Mouse (Mus musculus) cerebellum, adult 11 months (tissue): ENCODE measurements around the gene Cxcr5.

ENCODE experiments used
- DNase-seq: peaks from one replicate; pipeline ENCODE4 v3.0.0; 2022

Gene Cxcr5

DNA sequence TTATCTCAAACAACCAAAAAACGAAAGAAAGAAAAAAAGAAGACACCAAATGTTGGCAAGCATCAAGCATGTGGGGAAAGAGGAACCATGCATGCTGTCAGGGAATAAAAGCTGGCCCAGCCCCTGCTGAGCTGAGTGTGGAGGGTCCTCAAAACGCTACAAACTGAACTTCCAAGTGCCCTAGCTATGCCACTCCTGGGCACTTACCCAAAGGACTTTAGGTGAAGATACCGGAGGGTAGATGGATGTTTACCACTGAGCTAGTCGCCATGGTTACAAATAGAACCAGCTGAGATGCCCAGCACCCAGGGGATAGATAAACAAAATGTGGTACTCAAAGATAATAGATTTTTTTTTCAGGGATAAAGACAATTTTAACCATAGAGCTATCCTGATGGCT lies at the start of gene Cxcr5:
TSS of gene Cxcr5 (minus strand) at position 281 of the 400 bp plus-strand sequence.
- no peak for DNase-seq

DNA sequence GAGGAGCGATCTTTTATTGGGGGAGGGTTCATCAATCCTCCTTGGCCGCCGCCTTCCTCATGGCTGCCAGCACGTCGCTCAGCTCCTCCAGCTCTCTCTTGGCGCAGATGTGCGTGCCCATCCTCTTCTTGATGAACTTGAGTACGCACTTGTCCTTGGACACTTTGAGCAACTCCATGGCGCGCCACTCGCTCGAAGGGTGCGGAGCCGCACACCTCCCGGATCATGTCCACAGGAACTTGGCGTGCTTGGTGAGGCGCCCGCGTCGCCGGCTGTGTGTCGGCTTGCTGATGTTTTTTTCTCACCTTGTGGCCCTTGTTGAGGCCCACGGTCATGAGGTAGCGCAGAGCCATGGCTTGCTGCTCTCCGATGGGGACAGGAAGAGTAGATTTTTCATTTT lies 48.7 kb upstream of the Cxcr5 start:
- DNase-seq = no peak

DNA sequence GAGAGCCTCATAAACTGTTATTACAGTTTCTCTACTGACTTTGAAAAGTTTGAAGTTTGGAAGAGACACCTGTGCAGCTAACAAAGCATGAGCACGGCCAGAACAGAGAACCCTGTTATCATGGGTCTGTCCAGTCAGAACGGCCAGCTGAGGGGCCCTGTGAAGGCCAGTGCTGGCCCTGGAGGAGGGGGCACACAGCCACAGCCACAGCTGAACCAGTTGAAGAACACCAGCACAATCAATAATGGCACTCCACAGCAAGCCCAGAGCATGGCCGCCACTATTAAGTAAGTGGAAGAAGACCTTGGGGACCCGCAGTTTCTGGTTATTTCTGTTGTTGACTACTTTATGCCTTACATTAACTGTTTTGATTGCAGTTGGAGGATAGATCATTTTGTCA lies 45.6 kb upstream of the Cxcr5 start:
- no peak for DNase-seq

DNA sequence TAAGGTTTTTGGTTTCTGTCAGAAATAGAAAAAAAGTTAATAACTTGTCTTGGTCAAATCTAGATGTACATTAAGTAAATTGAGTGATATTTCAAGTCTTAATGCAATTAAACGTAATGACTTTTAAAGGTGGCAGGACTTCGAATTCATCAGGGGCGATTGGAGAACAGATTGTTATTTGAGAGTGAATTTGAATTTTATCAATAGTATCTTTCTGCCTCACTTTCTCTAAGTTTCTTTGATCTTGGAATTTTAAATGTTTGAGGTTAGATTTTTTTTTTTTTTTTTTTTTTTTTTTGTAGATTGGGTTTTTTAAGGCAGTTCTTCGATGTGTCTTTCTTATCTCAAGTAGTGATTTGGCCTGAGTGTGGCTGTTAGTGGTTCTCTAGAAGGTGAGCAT lies 45.0 kb upstream of the Cxcr5 start:
- no peak for DNase-seq

DNA sequence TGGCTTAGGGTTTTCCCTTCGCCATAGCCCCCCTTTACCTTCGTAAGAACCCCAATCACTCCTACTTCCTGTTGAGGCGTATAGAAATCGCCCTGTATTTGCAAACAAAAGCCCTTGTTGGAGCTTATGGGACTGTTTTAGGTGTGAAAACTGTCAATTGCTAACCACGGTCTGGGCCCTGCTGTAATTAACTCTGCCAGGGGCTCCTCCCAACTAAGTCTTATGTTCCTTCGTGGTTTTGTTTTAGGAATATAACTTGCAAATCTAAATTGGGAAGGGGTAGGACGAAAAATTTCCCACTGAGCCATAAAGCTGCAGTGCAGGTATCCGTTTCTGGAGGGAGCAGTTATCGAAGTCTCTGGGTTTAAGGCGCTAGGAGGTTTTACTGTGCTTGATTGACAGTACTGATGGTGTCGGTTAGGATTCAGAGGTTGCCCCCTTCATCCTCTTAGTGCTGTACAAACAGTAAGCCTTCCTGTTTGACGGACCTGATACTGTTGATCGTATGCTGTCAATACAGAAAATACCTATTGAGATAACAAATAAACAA lies 44.0 kb upstream of the Cxcr5 start:
- no peak for DNase-seq

DNA sequence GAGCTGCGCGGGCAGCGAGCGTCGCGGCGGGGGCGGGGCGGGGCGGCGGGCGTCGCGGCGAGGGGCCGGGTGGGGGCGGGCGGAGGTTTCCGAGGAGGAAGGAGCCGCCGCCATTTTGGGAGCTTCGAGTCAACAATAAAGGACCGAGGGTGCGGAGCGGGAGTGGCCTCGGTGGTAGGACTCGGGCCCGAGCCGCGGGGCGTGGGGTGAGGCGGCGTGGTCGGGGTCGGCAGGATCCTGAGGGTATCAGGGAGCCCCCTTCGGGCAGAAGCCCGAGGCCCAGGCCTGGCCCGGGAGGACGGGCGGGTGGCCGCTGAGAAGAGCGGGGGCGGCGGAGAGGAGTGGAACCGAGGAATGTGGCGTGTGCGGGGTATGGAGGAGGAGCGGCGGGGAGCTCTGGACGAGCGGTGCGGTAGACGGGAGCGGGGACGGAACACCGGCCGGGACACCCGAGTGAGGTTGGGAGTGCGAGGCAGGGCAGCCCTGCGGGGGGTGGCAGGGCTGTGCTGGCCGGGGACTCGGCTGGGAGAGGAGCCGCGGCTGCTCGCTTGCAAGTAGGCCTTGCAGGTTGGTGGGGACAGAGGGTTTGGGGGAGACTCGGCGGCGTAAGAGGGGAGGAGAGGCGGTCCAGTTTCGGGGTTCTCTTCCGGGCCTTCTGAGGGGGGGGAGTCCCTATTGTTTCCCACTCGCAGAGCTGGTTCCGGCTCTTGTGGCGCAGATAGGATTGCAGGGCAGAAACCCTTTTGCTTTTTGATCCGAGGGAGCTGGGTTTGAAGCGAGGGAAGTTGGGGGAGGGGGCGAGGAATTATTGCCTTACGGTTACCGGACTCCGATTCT lies 43.3 kb upstream of the Cxcr5 start, which contains the start of gene Ddx6:
TSS of gene Ddx6 (plus strand) at position 114 of the 837 bp plus-strand sequence.
- peak; percentile 69 for DNase-seq

DNA sequence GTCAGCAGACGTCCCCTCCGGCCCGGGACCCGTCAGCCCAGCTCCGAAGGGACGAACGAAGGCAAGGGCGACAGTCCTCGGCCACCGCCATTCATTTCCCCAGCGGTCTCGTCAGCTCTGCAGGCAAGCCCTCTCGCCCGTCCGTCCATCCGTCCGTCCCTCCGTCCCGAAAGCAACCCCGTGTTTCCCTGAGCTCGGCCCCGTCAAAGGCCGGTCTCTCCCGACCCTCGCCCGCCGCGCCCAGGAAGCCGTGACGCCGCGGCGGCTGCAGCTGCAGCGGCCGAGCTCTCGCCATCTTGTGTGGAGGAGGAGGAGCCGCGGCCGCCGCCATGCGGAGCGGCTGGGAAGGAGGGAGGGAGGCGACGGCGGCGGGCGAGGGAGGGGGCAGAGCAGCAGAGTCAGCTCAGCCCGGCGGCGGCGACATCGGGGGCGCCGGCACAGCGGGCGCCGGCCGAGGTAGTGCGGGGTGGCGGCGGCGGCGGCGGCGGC lies 42.7 kb upstream of the Cxcr5 start:
- DNase-seq = peak; percentile 74

DNA sequence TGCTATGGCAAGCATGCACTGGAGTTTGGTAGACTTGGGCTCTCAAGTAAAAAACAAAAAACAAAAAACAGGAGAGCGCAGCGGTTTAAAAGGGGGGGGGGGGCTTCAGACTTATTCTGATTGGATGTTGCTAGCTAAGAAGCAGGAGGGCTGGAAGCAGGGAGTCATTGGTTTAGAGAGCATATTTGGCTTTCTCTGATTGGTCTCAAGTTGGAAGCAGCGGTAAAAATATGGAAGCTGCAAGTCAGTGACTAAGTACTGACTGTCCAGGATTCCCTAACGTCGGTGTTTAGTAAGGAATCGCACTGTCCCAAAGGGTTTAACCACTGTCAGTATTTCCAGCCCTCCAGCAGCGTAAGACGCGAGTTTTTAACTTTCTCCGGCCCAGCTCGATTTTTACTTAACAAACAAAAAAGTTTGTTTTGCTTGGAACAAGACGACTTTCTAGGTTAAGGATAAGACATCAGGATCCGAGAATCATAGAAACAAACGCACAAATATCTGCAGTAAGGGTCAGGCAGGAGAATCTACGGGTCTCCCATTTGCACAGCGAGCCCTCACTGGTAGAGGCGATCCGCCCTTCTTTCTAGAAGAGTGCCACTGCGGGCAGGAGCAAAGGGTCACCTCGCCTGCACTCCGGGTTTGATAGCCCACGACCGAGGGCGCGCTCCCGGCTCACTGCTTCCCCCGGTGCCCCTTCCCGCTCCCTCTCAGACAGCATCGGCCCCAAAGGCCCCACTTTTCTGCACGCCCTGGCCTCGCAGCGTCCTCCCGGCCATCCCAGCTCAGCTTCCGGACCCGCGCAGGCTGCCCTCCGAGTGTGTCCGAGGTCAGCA lies 42.0 kb upstream of the Cxcr5 start:
- DNase-seq = no peak

DNA sequence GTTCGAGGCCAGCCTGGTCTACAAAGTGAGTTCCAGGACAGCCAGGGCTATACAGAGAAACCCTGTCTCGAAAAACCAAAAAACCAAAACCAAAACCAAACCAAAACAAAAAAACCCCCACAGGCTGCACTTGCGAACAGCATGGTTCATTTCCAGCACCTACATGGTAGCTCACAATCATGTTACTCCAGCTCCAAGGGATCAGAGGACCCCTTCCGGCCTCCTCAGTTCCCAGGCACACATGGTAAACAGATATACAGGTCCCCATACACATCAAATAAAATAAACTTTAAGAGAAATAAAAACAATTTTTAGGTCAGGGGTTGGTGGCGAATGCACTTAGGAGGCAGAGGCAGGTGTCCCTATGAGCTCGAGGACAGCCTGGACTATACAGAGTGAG lies 41.1 kb upstream of the Cxcr5 start:
- no peak for DNase-seq

DNA sequence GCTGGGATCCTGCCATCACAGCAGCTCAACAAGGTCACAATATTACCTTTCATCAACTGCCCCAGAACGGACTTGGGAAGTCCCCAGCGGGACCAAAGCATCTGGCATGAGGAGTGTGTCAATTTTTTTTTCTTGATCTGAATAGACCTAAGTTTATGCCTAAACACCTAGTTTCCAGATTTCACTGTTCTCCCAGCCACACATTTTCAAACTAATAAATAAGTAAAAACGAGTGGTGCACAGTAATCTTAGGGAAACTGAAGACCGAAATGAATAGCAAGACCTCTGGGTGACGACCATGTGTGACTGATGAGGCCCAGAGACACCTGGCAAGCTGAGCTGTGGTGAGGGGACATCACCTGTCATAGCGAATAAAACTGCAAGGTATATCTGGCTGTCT lies 39.1 kb upstream of the Cxcr5 start:
- no peak for DNase-seq

DNA sequence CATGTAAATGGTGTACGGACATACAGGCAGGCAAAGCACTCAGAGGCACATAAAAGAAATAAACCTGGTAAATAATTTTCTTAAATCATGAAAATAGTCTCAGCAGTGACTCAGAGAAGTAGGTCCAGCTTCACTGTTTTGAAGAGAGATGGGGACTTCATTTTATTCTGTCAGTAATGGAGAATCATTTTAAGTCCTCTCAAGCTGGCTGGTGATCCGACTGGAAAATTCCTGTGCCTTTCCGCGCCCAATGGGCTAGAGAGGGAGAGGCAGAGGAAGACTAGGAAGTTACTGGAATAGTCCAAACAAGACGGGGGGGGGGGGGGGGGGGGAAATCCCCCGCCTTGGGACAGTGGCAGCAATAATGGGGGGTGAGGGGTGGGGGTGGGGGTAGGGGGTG lies 37.9 kb upstream of the Cxcr5 start:
- DNase-seq = no peak

DNA sequence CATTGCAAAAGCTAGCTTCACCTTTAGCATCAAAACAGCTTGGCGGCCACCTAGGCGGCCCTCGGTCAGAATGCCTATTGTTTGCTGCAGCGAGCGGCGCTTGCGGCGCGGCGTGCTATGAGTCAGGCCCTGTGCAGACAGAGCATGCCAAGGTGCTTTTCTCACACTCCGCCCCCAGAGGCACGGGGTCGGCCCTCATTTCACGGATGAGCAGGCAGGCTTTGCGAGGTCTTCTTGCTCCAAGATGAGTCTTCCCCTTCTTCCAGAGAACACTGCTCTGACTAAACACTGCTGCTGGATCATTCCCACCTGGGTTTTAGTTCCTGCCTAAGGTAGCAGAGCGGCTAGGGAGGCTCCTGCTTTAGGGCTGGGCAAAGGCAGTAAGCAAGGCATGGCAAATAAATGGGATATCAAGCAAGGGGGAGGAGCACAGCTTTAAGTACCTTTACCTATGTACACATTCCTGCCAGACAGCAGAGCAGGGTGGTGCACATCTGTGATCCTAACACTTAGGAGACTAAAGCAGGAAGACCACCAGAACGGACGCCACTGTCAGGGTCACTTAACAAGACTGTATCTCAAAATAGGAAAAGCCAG lies 37.3 kb upstream of the Cxcr5 start:
- peak; percentile 44 for DNase-seq

DNA sequence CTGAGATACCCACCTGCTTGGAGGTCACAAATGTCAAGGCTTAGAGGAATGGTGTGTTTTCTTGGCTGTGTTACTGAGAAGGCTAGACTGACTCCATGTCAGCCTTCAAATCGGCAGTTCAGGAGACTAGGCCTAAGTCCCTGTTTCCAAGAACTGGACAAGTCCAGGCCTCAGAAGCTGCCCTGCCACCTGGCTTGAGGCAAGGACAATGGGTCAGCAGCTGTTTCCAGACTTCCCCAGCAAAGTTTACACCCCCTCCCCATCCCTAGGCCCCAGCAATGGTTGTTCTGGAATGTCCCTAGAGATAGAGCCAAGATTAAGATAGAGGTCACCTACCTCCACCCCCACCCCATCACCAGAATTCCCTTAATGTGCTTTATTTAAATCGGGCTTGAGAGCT lies 36.1 kb upstream of the Cxcr5 start:
- DNase-seq = no peak

DNA sequence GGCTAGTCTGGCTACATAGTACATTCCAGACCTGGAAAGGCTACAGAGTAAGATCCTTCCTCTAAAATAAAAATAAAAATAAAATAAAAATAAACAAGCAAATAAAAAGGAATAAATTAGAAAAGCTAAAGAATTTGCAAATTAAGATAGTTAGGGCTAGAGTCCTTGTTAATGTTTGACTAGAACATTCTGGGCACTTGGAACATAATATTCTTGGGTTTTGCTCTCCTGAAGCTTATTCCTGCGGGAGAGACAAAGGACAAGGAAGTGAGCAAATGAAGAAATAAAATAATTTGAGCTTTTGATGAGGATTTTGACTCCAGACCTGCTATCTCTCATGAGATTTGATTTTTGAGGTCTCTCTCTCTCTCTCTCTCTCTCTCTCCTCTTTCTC lies 33.9 kb upstream of the Cxcr5 start:
- DNase-seq = no peak

DNA sequence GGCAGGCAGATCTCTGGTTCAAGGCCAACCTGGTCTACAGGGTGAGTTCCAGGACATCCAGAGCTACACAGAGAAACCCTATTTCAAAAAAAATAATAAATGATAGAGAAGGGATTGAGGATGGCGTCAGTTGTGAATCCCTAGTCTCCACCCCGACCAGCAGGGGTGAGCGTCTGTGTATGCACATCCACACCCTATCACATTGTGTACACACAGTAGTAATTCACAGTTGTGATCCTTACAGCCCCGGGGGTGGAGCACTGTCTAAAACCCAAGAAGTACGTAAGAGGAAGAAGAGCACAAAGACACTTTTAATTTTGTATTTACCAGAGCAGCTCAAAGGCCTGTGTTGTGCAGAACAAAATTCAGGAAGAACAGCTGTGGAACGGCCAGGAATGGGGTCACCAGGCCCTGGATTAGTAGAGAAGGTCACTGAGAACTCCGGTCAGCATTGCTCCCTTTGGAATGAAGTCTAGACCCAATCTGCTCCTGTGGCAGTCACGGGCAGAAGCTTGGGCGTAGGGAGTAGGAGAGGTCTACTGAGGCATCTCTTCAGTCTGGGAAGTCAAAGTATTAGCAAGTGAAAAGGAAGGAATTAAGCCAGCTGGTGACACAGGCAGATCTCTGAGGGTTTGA lies 33.3 kb upstream of the Cxcr5 start:
- DNase-seq = no peak

DNA sequence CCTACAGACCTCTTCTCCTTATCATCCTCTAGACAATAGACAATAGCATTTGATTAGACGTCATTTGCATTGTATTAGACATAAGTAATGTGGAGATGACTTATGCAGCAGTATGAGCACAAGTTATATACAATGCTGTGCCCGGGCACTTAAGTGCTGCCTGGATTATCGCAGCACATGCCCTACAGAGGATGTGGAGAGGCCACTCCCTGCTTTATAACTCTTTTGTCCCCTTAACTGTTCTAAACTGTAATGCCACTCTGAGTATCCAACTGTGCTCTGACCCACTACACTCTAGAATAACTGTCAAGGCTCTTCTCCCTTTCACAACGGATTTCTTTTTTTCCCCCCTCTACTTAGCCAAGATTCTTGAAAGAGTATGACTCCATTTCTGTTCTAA lies 32.2 kb upstream of the Cxcr5 start:
- no peak for DNase-seq

DNA sequence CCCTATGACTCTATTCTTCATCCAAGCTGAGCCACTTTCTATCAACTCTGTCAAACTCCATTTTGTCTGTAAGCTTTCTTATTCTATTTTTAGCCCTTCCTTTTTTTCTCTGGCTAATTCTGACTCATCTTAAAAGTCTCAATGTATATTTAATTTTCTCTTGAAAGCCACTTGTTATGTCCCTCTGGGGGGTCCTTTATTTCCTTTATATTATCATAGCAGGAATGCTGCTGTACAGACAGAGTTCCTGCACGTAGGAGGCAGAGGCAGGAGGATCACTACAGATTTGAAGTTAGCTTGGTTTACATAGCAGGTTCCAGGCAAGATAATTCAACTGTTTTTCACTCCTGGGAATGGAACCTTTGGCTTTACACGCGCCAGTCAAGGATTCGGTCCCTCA lies 31.5 kb upstream of the Cxcr5 start:
- no peak for DNase-seq

DNA sequence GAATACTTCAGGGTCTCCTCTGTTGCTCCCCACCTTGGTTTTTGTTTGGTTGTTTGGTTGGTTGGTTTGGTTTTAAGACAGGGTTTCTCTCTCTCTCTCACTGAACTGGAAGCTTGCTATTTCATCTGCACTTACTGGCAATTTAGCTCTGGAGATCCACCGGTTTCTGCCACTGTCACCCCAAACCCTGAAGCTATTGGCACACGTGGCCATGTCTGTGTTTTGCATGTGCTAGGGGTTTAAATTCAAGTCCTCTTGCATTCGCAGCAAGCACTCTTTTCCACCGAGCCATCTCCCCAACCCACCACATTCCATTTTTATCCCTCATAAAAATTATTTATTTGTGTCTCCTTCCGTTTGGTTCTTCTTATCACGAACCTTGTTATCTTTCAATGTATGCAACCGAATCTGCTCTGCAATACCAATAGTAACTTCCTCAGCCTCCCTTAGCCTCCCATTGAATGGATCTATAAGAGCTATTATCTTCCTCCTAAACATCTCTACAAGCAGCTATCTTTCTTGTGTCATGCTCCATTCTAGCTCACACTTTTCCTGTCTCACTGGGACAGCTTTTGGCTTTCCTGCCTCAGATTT lies 30.0 kb upstream of the Cxcr5 start:
- no peak for DNase-seq

DNA sequence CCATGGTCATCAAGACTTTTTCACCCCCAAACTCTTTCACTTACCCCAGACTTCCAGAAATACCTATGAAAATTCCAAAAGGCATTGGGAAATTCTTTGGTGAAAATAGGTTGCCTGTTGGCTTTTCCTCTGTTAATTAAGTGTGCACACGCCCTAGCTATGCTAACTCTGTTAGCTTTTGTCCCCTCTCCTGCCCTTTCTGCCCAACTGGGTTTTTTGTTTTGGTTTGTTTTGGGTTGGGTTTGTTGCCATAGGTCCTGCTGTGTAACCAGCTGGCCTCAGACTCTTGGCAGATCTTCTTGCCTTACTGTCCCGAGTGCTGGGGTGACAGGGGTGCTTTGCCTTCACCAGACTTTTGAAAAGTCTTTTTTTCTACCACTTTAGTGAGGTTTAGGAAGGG lies 29.3 kb upstream of the Cxcr5 start:
- DNase-seq = peak; percentile 78

DNA sequence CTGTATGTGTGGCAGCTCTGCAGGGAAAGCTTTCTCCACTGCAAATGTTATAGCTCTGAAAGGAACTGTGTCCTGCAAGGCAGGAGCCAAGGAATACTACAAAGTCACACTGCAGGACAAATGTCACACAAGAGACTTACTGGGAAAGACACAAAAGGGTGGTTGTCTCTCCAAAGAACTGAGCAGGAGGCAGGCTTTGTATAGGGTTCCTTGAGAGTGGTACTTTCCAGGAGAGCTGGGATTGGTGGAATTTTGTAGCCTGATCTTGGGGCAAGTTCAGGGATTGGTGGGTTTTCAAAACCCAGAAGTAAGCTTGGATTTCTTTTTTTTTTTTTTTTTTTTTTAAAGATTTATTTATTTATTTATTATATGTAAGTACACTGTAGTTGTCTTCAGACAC lies 27.4 kb upstream of the Cxcr5 start:
- no peak for DNase-seq

DNA sequence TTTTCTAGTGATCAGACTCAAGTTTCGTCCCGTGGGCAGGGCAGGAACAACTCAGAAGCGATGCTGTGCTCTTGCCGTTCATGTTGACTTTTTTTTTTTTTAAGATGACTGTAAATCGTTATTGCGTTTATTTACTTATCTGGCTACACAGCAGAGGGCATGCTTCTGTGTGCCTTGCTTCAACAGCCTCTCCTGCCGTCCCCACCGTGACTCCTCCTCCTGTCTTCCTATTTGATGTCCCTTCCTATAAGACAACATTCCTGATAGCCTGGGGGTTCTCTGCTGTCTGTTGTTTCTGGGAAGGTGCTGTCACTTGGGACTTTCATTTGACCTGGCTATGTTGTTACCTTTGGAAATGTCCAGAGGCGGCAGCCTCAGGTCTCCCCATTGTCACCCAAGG lies 26.9 kb upstream of the Cxcr5 start:
- DNase-seq = no peak
